Mouse (Mus musculus) heart, postnatal 0 days (tissue): Measurements from ENCODE around the gene Arid1b.

Source experiments
- CTCF ChIP-seq: IDR thresholded peaks from 2 replicates; pipeline ENCODE4 v1.5.1; 2016; ENCODE audit warnings: antibody characterized with exemption, control low read depth, low read depth
- EP300 ChIP-seq: IDR thresholded peaks from 2 replicates; pipeline ENCODE4 v1.6.1; 2016; ENCODE audit warnings: antibody characterized with exemption, low read depth

DNA sequence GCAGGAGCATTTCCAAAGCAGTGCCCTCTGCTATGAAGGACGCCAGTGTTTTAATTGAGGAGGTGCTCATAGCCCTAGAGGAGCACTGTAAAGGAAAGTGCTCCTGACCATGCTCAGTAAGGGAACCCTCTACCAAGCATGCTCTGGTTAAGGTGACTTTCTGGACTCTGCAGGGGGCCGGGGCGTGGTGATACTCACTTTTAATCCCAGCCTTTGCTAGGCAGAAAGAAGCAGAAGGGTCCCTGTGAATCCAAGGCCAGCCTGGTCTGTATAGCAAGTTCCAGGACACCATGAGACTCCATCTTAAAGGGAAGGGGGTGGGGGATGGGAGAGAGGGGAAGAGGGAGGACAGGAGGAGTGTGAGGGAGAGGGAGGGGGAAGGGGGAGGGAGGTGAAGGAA is 394.2 kb downstream of the Arid1b start:
- no peak for TF ChIP-seq CTCF
- TF ChIP-seq EP300 = no peak
